Mouse (Mus musculus) kidney, postnatal 4 days (tissue): ENCODE data around the gene Ncam1.

Experiments used
- DNase-seq, 2 experiments: peaks; one replicate each; pipeline ENCODE4 v3.0.0; 2021; ENCODE audit warnings: mixed read lengths in 2 of 2

Ncam1 gene

DNA sequence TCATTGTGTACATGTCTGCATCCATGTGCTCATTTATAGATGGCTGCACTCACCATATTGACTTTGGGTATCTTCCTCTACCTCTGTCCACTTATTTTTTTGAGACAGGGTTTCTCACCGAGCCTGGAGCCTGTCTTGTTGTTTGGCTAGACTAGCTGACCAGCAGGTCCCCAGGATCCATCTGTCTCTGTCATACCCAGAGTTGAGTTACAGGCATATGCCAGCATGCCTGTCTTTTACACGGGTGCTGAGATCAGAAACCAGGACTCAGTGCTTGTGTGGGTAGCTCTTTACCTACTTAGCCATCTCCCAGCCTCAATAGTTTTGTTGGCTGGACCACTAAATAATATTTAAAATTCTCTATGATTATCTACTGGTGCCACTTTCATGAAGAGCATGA is 180.5 kb downstream of the Ncam1 start:
- no peak for DNase-seq

DNA sequence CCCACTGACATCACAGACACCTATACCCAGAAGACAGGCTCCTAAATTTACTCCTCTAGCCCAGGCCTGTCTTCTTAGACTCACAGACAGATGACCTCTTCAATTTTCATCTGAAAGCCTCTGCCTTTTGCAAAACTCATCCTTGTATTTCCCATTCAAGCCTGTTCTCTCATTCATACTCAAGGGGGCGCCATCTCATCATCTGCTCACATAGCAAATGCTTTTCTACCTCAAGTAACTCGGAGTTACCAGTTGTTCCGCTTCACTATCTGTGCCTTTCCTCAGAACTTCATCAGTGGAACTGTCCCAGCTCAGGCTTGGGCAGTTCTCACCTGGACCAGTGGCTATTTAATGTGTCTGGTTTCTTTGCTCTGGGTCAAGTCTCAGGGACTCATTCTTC is 181.5 kb downstream of the Ncam1 start:
- DNase-seq = peak; percentile 46 to 61

DNA sequence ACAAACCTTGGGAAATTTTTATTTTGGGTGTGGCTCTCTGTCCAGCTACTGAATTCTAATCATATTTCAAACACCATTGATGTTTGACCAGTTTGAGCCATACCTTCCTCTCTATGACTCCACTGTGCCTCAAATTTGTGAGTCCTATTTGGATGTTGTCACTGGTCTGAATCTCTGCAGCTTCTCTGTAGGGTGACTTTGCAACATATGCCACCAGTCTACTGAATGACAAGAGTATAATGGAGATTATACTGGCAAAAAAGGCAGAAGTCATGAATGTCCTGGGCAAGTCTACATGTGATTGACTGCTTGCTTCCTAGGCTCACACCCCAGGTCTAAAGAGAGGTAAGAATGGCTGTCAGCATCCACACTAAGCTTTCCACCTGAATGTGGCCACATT is 186.3 kb downstream of the Ncam1 start:
- no peak for DNase-seq

DNA sequence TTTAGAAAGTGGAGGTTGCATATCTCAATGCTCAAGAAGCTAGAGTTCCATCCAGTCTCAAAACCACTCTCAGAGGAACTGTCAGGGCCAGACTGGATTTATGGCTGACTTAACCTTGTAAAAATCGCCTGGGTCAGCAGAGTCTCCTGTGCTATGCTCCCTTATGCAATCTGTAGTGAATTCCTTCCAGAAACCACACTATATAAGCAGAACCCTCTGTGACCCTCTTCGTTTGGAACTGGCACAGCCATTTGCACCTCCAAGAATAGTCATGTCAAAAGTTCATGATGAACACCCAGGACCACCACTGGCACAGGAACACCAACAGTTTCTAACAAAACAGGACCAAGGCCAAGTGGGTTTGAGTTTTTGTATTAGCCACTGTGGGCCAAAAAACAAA is 190.5 kb downstream of the Ncam1 start:
- DNase-seq = no peak

DNA sequence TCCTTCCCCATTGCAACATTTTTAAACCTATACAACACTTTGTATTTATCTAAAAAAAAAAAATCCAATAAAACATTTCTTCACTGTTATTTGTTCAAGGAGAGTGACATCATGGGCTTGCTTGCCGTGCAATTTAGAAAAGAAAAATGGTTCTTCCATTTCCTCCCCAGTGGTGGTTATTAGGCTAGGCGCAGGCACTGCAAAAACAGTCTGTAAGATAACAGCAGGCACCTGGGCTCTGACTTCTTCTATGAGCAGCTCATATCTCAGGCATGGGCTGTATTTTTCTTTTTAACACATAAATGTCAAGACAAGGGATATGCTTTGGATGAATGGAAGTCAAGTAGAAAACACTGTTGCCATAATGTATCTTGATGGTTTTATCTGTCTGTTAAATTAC is 192.0 kb downstream of the Ncam1 start:
- no peak for DNase-seq

DNA sequence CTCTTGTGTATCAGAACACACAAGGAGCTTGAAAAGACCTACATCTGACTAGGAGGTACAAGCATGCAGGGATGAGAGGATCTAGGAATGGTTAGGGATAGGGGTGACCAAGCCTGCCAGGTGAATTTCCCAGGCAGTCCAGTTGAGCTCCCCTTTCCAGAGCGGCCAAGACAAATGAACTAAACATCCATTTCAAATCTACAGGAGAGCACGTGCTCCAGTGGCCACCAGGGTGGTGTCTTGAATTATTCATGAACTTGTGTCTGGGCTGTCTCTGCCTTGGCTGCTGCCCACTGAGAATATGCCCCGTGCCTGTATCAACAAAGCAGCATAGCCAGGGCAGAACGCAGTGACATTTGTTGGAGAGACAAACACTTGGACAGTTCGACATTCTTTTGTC is 192.4 kb downstream of the Ncam1 start:
- peak; percentile 25 to 51 for DNase-seq

DNA sequence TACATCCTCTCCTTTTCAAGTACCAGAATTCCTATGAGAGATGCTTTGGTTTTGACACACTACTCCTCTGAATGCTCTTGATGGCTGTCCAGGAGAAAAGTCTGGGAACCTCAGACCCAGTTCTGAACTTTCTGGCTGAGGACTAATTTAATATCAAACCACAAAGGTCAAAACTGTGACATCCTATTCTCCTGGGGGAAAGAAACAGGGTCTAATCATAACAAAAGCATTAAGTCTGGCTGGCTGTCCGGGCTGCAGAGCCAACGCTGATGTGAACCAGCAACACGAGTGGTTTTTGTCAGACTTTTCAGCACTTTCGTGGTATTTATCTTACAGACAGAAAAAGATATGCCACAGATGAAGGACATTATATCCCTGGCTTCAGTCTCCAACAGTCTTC is 192.9 kb downstream of the Ncam1 start:
- peak; percentile 25 to 49 for DNase-seq

DNA sequence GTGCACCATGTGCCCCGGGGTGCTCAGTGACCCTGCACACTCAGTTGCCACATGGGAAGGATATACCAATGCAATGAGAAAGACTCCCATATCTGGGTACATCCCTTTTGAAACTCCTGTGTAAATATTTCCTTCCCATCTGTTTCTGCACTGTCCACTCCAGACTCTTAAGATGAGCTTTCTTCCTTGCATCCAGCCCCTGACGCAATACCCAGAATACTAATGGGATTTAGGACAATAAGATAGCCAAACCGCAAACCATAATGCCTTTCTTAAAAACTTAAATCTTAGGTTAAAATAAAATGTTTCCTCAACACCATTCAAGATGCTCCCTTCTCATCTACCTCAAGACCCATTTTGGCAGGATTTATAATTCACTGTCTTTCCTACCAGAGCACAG is 193.4 kb downstream of the Ncam1 start:
- no peak for DNase-seq

DNA sequence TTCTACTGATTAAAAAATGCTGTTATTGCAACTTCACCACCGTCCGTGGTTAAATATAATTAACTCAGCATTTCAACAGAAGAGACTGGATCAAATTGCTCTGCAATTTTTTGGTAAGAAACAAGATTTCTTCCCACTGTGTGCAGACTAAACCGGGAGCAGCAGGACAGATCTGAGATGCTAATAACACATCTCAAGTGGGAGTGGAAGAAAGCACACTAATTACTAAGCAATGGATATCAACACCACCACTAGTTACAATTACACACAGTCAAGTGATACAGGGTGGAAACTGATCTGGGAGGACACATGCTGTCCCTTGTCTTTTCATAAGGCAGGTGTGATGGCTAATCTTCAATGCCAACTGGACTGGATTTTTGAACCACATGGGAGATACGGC is 197.5 kb downstream of the Ncam1 start:
- DNase-seq = no peak

DNA sequence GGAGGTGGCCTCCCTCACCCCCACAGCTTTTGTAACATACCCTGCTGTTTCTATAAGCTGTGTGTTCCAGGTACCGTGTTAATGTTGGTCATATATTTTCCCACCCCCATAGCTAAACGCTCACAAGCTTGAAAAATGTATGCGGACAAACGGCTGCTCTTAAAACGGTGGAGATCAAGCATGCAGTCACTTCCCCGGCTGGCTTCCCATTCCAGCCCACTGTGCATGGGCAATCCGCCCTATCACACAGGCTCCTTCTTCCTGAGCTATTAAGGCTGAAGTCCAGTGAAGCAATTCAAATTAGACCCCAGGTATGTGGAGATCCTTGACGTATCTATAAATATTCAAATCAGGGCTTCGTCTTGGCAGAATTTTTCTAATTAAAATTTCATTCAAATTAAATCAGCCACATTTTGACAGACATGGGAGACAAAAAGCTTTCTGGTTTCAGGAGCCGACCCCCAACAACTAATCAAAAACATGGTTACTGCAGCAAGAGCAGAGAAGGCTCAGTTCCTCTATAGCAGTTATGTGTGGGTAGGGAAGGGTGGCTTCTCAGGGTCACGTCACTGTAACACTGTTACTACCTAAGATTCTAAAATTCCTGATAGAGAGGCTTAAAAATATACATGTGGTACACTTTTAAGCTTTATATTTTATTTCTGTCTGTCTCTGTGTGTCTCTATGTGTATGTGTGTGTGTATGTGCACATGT is 202.9 kb downstream of the Ncam1 start:
- peak; percentile 45 to 55 for DNase-seq

DNA sequence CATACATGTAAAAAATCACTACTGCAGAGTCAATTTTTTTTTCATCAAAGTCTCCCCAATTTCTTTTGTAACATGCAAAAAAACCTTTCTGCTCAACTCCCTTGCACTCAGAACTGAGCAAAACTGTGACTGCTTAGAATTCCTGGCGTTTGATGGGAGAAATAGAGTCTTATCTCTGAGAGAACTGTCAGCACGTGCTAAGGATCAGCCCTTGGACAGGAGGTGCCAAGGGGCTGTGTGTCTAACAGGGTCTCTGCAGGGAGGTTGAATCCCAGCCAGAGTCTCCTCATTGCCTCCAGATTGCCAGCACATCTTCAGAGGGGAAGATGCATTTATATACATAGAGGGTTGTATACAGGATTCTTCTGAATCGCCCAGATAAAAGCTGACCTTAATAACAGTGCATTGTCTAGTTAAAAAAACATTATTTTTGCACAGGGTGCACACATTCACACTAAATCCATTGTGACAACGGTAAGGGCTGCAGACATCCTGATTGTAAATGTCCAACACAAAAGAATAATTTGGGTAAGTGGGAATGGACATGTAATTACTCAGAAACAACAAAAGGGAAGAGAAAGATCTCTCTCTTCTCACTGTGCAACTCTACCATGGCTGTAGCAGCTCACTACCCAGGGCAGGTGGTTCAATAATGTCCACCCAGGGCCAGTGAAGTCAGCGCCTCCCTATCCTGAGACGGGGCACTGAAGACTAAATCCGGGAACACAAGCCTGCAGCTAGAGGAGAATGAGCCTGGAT is 203.7 kb downstream of the Ncam1 start:
- DNase-seq = no peak

DNA sequence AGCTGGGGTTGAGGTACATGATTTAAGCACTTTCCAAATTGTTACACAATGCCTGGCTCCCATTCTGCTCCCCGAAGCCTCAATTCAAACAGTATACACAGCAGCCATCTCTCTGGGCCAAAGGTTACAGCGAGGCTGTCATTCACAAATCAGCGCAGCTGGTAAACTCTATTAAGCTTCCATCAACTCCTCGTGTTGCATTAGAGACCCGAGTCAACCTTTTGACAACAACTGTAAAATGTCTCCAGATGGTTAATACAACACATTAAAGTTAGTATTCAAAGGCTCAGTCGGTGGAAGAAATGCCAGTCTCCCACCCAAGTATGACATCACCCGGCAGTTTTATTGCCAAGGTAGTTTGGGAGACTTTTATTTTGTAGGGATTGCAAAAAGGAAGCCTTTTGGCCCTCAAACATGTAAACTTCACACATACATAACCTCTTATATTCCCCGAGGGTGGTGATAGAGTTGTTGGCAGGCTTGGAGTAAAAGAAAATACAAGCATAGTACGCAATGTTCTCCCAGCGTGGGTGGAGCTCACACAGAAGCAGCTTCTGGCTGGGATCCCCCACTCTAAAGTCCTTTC is 204.7 kb downstream of the Ncam1 start:
- DNase-seq = peak in 1 of 2 experiments; percentile 30

DNA sequence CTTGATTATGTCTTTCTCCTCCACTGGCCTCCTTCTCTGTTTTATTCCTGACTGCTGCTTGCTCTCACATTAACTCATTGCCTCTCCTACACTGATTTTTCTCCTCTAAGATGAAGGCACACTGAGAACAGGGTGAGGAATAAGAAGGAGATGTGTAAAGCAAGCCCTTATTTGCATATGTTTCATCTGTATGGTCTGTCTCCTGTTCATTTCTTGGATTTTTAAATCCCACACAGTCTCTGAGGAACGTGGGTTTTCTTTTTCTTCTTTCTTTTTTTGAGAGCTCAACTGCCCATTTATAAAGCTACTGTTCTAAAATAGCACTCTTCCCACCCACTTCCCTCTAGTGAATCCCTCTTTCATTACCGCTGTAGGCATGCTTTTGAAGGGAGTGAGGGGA is 206.7 kb downstream of the Ncam1 start:
- no peak for DNase-seq

DNA sequence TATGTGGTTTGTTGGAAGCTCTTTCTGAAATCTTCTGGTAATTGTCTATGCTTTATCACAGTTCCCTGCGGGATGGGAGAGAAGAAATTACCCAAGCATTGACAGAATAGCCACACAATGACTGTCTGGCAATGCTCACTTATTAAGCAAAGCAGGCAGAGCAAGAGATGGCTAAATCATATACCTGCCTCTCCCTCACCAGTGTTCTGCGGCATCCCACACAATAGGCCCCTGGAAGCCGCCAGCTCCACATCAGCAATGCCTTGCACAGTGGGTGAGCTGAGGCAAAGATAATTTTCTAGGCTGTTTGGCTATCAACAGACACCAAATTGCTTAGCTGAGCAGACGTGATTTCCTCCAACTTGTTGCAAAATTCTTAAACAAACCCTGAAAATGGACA is 208.5 kb downstream of the Ncam1 start:
- DNase-seq = no peak

DNA sequence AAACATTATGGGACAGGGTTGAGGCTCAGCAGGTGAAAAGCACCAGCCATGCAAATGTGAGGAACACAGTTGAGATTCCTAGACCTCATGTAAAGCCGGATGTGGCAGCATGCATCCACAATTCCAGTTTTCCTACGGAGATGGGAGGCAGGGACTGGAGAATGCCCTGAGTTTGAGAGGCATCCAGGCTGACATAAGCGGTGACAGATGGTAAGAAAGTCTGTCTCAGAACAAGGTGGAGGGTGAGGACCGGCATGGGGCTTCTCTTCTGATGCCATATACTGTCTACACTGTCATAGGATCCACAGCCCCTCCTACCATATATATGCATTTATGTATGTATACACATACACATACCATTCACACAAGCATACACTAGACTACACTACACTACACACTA is 221.6 kb downstream of the Ncam1 start:
- no peak for DNase-seq

DNA sequence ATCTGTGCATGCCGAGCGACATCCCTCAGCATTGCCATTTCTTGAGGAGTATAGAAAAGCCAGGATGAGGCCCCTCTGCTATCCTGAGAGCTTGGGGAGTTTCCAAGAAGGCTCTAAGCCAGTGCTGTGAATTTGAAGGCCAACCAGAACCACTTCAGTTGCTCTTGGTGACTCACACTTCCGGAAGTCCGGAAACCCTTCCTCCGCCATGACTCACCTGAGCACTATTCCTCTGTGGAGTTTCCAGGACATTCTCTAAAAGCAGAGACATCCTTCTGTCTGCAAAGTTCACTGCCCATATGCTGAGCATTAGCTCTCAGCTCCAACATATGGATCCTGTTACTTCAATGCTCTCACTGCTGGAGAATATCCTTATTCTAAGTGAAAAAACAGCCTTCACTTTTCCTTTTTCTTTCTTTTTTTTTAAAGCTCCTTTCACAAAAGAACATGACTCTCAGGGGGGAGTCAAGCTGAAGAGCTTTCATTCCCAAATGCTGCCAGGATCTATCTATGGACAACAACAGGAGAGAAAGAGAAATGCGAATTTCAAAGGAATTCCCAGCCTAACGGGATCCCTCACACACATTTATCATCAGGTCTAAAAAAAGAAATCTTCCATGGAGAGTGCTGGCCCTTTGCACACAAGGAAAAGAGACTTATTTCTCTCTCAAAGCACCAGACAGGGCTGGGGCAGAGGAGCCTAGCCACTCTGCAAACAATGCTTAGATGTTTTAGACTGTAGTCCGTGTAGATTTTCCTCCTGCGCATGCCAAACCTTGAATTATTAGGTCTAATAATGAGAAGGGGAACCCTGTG is 226.8 kb downstream of the Ncam1 start:
- peak in 1 of 2 experiments; percentile 9 for DNase-seq

DNA sequence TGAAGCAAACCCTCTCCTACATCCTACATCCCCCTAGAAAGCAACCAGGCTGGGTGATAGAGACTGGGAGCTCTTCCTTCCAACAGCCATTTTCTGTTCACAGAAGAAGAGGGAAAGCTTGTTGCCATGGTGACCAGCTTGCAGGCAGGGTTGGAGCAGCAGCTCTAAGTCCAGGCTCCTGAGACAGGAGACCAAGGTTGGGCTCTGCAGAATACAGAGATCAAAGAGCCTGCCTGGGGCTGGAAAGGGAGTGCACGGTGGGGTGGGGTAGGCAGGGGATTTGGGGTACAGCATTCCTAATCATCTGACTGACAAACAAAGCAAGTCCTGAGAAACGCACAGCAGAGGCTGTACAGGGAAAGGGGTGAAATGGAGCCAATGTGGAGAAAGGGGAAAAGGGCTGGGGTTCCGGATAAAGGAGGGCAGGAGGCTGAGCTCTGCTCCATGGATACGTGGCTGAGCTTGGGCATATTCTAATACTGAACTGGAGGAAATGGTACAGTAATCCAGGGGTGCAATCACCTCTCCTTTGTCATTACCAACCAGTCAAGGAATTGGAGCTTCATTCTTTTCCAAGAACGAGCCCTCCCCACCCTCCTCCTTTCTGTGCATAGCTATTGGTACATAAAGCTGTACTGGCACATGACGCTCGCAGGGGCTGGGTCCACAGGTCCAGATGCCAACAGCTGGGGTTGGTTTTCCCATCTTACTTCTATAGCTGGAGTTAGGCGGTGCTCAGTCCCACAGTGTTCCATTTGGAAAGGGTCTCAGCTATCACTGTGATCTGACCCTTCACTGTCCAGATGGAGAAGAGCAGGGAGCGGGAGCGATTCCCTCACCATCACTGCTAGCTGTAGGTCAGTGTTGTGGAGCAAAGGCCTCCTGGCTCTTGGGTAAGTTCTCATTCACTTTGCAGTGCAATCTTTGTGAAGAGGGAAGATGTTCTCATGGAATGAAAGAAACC is 227.7 kb downstream of the Ncam1 start:
- peak in 1 of 2 experiments; percentile 19 for DNase-seq

DNA sequence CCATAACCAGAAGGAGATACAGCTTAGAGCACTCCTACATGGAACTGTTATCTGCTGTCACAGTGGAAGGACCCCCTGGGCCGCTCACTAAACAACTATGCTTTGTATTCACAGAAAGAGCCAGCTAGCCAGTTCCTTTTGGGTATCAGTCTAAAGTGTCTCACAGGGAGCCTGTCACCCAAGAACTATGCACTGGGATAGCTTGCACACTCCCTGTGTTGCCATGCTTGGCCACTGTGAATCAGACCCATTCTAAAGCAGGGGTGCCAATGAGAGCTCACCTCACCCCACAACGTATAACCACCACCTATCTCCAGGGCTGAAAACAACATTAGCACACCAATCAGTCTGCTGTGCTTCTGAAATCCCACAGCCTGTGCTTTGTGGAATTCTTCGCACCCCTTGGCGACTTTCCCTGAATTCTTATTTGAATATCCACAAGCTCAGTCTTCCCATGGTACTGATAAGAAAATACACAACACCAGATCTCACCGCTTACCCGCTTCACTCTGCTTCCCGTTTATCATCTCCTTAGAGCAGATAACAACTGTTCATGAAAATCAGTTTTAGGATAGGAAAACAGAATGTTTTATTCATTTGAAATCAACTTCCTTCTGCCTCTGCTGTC is 228.6 kb downstream of the Ncam1 start:
- DNase-seq = no peak

DNA sequence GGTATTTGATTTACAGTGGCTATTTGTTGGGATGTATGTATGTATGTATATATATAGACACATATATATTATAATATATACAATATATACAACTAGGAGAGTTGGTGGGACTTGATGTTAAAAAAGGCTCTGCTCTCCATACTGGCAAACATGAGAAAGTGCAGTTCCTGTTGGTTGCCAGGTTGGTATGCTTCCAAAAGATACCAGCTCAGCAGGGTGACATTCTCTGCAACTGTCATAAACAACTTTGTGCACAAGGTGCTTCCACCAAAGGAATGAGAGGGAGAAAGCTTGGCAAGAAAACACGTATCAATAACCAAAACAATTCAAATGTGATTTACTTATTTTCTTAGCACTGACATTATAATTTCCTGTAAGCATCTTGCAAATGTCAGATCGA is 232.9 kb downstream of the Ncam1 start:
- no peak for DNase-seq

DNA sequence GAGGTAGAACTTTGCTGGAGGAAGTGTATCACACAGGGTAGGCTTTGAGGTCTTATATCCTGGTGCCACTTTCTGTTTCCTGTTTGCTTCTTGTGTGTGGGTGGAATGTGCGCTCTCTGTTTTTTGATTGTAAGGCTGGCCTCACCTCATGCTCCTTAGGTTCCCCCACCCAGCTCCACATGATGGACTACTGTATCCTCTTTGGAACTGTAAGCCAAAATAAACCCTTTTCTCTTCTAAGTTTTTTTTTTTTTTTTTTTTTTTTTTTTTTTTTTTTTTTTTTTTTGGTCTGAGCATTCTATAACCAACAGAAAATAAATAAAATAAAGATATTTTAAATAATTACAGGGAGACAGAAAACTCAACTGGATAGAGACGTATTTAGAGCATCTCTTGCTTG is 239.8 kb downstream of the Ncam1 start:
- DNase-seq = no peak

DNA sequence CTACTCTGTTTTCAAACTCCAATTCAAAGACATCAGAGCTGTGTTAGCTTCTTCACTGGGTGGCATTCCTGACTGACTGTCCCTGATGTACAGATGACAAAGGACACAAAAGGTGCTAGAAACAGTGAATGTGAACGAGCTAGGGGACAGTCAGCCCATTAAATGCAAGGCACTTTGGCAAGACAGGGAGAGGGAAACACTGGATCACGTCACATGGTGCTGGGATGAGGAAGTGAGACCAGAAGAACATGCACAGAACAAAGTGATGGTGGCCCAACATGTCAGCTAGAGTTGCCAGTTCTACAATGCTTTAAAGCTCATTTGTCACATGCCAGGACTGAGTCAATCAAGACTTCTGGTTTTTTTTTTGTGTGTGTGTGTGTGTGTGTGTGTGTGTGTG is 247.4 kb downstream of the Ncam1 start:
- no peak for DNase-seq

DNA sequence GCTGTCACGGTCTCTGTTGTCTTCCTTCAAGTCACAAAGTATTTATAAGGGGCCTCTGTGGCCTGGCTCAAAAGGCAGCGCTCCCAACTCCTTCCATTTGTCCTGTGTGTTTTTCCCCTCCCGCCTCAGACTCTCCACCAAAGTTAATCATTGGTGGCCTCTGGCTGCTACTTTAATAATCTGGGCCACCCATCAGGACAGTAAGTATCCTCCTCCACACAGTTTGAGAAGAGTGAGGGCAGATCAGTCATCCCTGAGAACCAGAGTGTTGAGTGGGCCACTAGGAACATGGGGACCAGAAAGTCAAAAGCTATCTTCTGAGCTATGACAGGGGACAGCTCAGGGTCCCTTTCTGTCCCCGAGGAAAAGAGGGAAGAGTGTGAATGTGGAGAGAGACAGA is 256.1 kb downstream of the Ncam1 start:
- DNase-seq = no peak
